Mouse (Mus musculus) CH12.LX (cell line): ENCODE results near the gene Hcn3. TPM values are rescaled to one million over a fixed set of nuclear protein-coding genes. Genes with fewer than 3 reads are reported as not detected.

Source experiments
- DNase-seq: peaks from one replicate; pipeline ENCODE4 v3.0.0-alpha.2; 2013; ENCODE audit errors: extremely low read depth
- H3K27ac ChIP-seq: 2 replicates; pipeline ENCODE4 v1.5.1; 2012; ENCODE audit warnings: low read depth, mild to moderate bottlenecking, control low read depth, moderate library complexity; ENCODE audit not compliant: insufficient read depth
- H3K27me3 ChIP-seq: replicated peaks from 2 replicates; pipeline ENCODE3; 2012; ENCODE audit warnings: inconsistent platforms
- H3K36me3 ChIP-seq, 2 experiments: replicated peaks in 1 of 2; 2 replicates each; pipeline versions ENCODE3 to v1.6.1; 2012; ENCODE audit warnings: inconsistent platforms in 1 of 2, low read length in 1 of 2, mild to moderate bottlenecking in 1 of 2, mixed read lengths in 1 of 2, moderate library complexity in 1 of 2; ENCODE audit not compliant: control insufficient read depth in 1 of 2, insufficient read depth in 1 of 2
- H3K4me1 ChIP-seq, 2 experiments: 2 replicates each; pipeline ENCODE4 v1.6.1; 2012; ENCODE audit warnings: inconsistent platforms in 1 of 2, moderate library complexity in 1 of 2; ENCODE audit not compliant: insufficient read depth in 2 of 2, control insufficient read depth in 1 of 2
- H3K4me2 ChIP-seq: 2 replicates; pipeline ENCODE4 v1.6.1; 2012; ENCODE audit warnings: low read depth, mild to moderate bottlenecking, control low read depth; ENCODE audit not compliant: poor library complexity, insufficient read depth, severe bottlenecking
- H3K4me3 ChIP-seq, 3 experiments: fragments of 150-350 bp in 1 of 3; sonication (generic) in 1 of 3; replicated peaks in 1 of 3; 2 replicates each; pipeline versions ENCODE3 to v1.5.1; 2011 to 2012; ENCODE audit warnings: low read depth in 2 of 3, low read length in 2 of 3, mild to moderate bottlenecking in 2 of 3, moderate library complexity in 2 of 3, control low read depth in 1 of 3, improper control_type of control experiment in 1 of 3, inconsistent platforms in 1 of 3, mixed read lengths in 1 of 3; ENCODE audit not compliant: poor library complexity in 1 of 3
- H3K79me2 ChIP-seq: replicated peaks from 2 replicates; pipeline ENCODE4 v1.6.1; 2012; ENCODE audit warnings: mild to moderate bottlenecking, moderate library complexity; ENCODE audit not compliant: control insufficient read depth, poor library complexity, insufficient read depth, severe bottlenecking; ENCODE audit errors: extremely low read depth
- H3K9ac ChIP-seq: 2 replicates; pipeline ENCODE4 v1.6.1; 2012; ENCODE audit warnings: low read depth, mild to moderate bottlenecking, control low read depth, moderate library complexity; ENCODE audit not compliant: insufficient read depth
- H3K9me3 ChIP-seq: replicated peaks from 2 replicates; pipeline ENCODE3; 2012; ENCODE audit warnings: low read length, inconsistent platforms, mixed read lengths
- CHD1 ChIP-seq: IDR thresholded peaks from 2 replicates; pipeline ENCODE4 v1.6.1; 2012; ENCODE audit warnings: low read depth, low read length, improper control_type of control experiment, inconsistent platforms
- CTCF ChIP-seq, 2 experiments: IDR thresholded peaks in 1 of 2; conservative IDR thresholded peaks in 1 of 2; 2 replicates each; pipeline ENCODE4 v1.5.1; 2011 to 2012; ENCODE audit warnings: low read depth in 2 of 2, low read length in 2 of 2, improper control_type of control experiment in 1 of 2, inconsistent platforms in 1 of 2, mild to moderate bottlenecking in 1 of 2, moderate library complexity in 1 of 2
- E2F4 ChIP-seq: IDR thresholded peaks from 2 replicates; pipeline ENCODE4 v1.6.1; 2011; ENCODE audit warnings: low read depth, low read length, improper control_type of control experiment; ENCODE audit not compliant: insufficient replicate concordance
- GABPA ChIP-seq: IDR thresholded peaks from 2 replicates; pipeline ENCODE4 v1.6.1; 2012; ENCODE audit warnings: low read depth, low read length, improper control_type of control experiment, inconsistent platforms; ENCODE audit not compliant: insufficient replicate concordance
- JUND ChIP-seq: conservative IDR thresholded peaks from 2 replicates; pipeline ENCODE4 v1.6.1; 2011; ENCODE audit warnings: low read depth, low read length, improper control_type of control experiment
- MAX ChIP-seq: IDR thresholded peaks from 2 replicates; pipeline ENCODE4 v1.6.1; 2011; ENCODE audit warnings: low read length, improper control_type of control experiment
- NELFE ChIP-seq: IDR thresholded peaks from 2 replicates; pipeline ENCODE4 v1.6.1; 2011; ENCODE audit warnings: low read depth, low read length, improper control_type of control experiment
- PAX5 ChIP-seq: IDR thresholded peaks from 2 replicates; pipeline ENCODE4 v1.6.1; 2012; ENCODE audit warnings: low read length, inconsistent platforms, mixed read lengths
- POLR2A ChIP-seq: IDR thresholded peaks from 2 replicates; pipeline ENCODE4 v1.6.1; 2011; ENCODE audit warnings: low read depth, mild to moderate bottlenecking, improper control_type of control experiment, low read length
- POLR2AphosphoS2 ChIP-seq: IDR thresholded peaks from 2 replicates; pipeline ENCODE4 v1.6.1; 2011; ENCODE audit warnings: low read depth, low read length, improper control_type of control experiment
- RAD21 ChIP-seq: IDR thresholded peaks from 2 replicates; pipeline ENCODE4 v1.6.1; 2011; ENCODE audit warnings: low read depth, mild to moderate bottlenecking, low read length, improper control_type of control experiment, moderate library complexity
- TBP ChIP-seq: conservative IDR thresholded peaks from 2 replicates; pipeline ENCODE4 v1.6.1; 2011; ENCODE audit warnings: low read depth, low read length, improper control_type of control experiment
- TCF12 ChIP-seq: IDR thresholded peaks from 2 replicates; pipeline ENCODE4 v1.6.1; 2014; ENCODE audit warnings: low read depth, mild to moderate bottlenecking, inconsistent platforms, low read length, improper control_type of control experiment
- UBTF ChIP-seq: IDR thresholded peaks from 2 replicates; pipeline ENCODE4 v1.6.1; 2012; ENCODE audit warnings: low read depth, mild to moderate bottlenecking, inconsistent platforms, low read length, improper control_type of control experiment, moderate library complexity
- ZMIZ1 ChIP-seq: IDR thresholded peaks from 2 replicates; pipeline ENCODE4 v1.6.1; 2012; ENCODE audit warnings: low read depth, mild to moderate bottlenecking, inconsistent platforms, low read length, improper control_type of control experiment
- dilution Hi-C: fragments of 300-500 bp; cut with MboI; formaldehyde crosslinking; loops from 2 replicates; pipeline ENCODE4 v1.14.3; 2020; ENCODE audit warnings: low sequenced_read_pairs; ENCODE audit not compliant: extremely low pct_unique_long_range_greater_than_20kb, extremely low pct_ligation_motif_present
- in situ Hi-C: fragments of 300-500 bp; cut with MboI; formaldehyde crosslinking; loops from 3 replicates; pipeline ENCODE4 v1.14.3; 2019; ENCODE audit warnings: low sequenced_read_pairs, low pct_ligation_motif_present, low pct_unique_long_range_greater_than_20kb, mixed read lengths
- polyA plus RNA-seq: library from polyadenylated mRNA; unstranded; fragments of >175 nt; gene quantifications from 2 replicates; pipeline ENCODE4 v1.2.1, GENCODE M21; 2012; ENCODE audit warnings: low read depth; ENCODE audit not compliant: insufficient read length
- total RNA-seq, 2 experiments: library from RNA; depleted of rRNA; stranded (reverse); fragments of 300-350 nt in 1 of 2; fragments of >200 nt in 1 of 2; gene quantifications; 2 replicates each; pipeline ENCODE4 v1.2.3; 2012 to 2014

Hcn3 gene
- total and polyA plus RNA-seq, 3 experiments, result 1.7 to 3.2 (median 2.0) TPM

GRCm38 (mm10) chr3:89179056-89179455 is 19.1 kb upstream of the Hcn3 start:
- Histone ChIP-seq H3K4me3 (no peak overlapping the region), H3K27ac (no peak overlapping the region), H3K79me2 (no peaks in the 10 kb centered on the region), H3K4me1 (peaks cover 0 to 10% of the 10 kb centered on the region in 2 experiments; a peak in 2 of 4 replicates), H3K9me3 (no peaks in the 10 kb centered on the region), H3K36me3 (peaks cover 84 to 100% of the 10 kb centered on the region in 2 experiments), H3K9ac (no peak overlapping the region), H3K4me2 (no peak overlapping the region), H3K27me3 (no peaks in the 10 kb centered on the region)
- DNase-seq, result no peak
- TF ChIP-seq TCF12, result no peak
- TF ChIP-seq POLR2AphosphoS2, result 0 out of 2 replicates have a peak, but pooled peaks have one; percentile 31
- dilution Hi-C loops (no loop called here), in situ Hi-C loops (no loop called here)

GRCm38 (mm10) chr3:89178107-89178385 is 18.1 kb upstream of the Hcn3 start:
- Histone ChIP-seq H3K4me1 (peaks cover 0 to 10% of the 10 kb centered on the region in 2 experiments; a peak in 2 of 4 replicates), H3K4me3 (peak overlapping the region in 2 of 3 experiments; percentile 32 to 50), H3K9ac (no peak overlapping the region), H3K27ac (no peak overlapping the region), H3K4me2 (no peak overlapping the region), H3K9me3 (no peaks in the 10 kb centered on the region), H3K79me2 (no peaks in the 10 kb centered on the region), H3K36me3 (peaks cover 90 to 100% of the 10 kb centered on the region in 2 experiments), H3K27me3 (no peaks in the 10 kb centered on the region)
- in situ Hi-C loops (no loop called here), dilution Hi-C loops (no loop called here)
- TF ChIP-seq RAD21 (no peak), CHD1 (no peak), POLR2A (no peak), E2F4 (no peak), NELFE (no peak), ZMIZ1 (no peak), MAX (no peak), UBTF (no peak), JUND (no peak), GABPA (no peak), PAX5 (no peak), CTCF (conservative IDR thresholded peaks at IDR 0.05 in 1 of 2, IDR thresholded peaks at IDR 0.05 in 1 of 2; ENCODE audit: low read depth in 2 of 2, low read length in 2 of 2) (no peak), TBP (no peak)
- DNase-seq, result peak; percentile 13
